Mouse (Mus musculus) embryonic fibroblast, embryonic 13.5 days (primary cell): ENCODE measurements around the gene Lgr5.

Experiments used
- CTCF ChIP-seq: IDR thresholded peaks from 2 replicates; pipeline ENCODE4 v1.5.1; 2011; ENCODE audit warnings: mild to moderate bottlenecking, control low read depth, low read length, moderate library complexity, borderline replicate concordance; ENCODE audit not compliant: insufficient read depth
- POLR2A ChIP-seq: IDR thresholded peaks from 2 replicates; pipeline ENCODE4 v1.6.1; 2011; ENCODE audit warnings: low read depth, mild to moderate bottlenecking, control low read depth, low read length, moderate library complexity

- no peak for TF ChIP-seq CTCF
- no peak for TF ChIP-seq POLR2A
These were observed 37.3 kb downstream of the Lgr5 start for GRCm38 (mm10) chr10:115550253-115550652.
